Comparison of ENCODE assay signal across 22 mouse cellular contexts in the genomic region with DNA sequence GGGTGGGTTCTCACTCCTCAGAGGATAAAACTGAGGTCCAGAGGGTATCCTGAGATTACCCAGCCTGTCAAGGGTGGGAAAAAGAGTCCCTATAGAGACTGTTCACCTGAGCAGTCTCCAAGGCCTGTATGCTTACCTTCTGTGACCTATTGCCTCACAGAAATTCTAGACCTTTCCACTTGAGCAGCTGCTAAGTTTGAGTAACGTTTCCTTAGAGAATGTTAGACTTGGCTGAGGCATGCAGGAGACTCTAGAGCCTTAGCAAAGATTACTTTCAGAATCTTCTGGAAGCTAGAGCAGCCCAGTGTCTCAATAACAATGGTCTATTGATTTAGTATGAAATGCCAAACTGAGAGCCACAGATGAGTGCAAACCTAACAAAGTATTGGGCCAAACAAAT.
"Had no signal": no experiment of that assay in that cellular context is flagged by ENCODE, and none has a peak within 500 bp of the region (broad histone marks: within the 10 kb centered on the region; RNA-seq: fewer than 3 reads in every experiment).

No protein-coding gene starts in this region.

- H3K4me3 ChIP-seq: heart, embryonic 10.5 days; heart, embryonic 12.5 days; hindbrain, embryonic 10.5 days; hindbrain, embryonic 12.5 days; intestine, embryonic 15.5 days; left cerebral cortex, adult 2 months; limb, embryonic 10.5 days; limb, embryonic 12.5 days had no signal

- H3K36me3 ChIP-seq: heart, embryonic 10.5 days; heart, embryonic 12.5 days; hindbrain, embryonic 10.5 days; hindbrain, embryonic 12.5 days; intestine, embryonic 15.5 days; limb, embryonic 10.5 days; limb, embryonic 12.5 days had no signal

- H3K9ac ChIP-seq: heart, embryonic 12.5 days; hindbrain, embryonic 12.5 days; hindbrain, embryonic 14.5 days; intestine, embryonic 15.5 days; limb, embryonic 12.5 days had no signal

- H3K9me3 ChIP-seq: heart, embryonic 10.5 days; hindbrain, embryonic 10.5 days; hindbrain, embryonic 12.5 days; intestine, embryonic 15.5 days; limb, embryonic 10.5 days; limb, embryonic 12.5 days had no signal

- ATAC-seq: hindbrain, embryonic 16.5 days; inflammation-experienced regulatory T-cells, adult 6 months; intestine, embryonic 15.5 days; intestine, postnatal 0 days had no signal

- DNase-seq: gastrocnemius, postnatal 14 days; heart, adult 18-20 months; heart, postnatal 10 days; heart, postnatal 4 days; kidney, adult 18-20 months; kidney, adult 8-10 months; kidney, postnatal 10 days; kidney, postnatal 25 days; kidney, postnatal 4 days; liver had no signal

- H3K4me1 ChIP-seq: heart, embryonic 10.5 days; heart, embryonic 12.5 days; hindbrain, embryonic 10.5 days; hindbrain, embryonic 12.5 days; intestine, embryonic 15.5 days; limb, embryonic 10.5 days; limb, embryonic 12.5 days had no signal

- H3K4me2 ChIP-seq: heart, embryonic 12.5 days; hindbrain, embryonic 12.5 days; hindbrain, embryonic 14.5 days; intestine, embryonic 15.5 days; limb, embryonic 12.5 days had no signal

- H3K27ac ChIP-seq: heart, embryonic 10.5 days; hindbrain, embryonic 10.5 days; hindbrain, embryonic 12.5 days; hindbrain, embryonic 14.5 days; intestine, embryonic 15.5 days; limb, embryonic 10.5 days; limb, embryonic 12.5 days had no signal

- H3K27me3 ChIP-seq: heart, embryonic 12.5 days; hindbrain, embryonic 12.5 days; intestine, embryonic 15.5 days; limb, embryonic 12.5 days had no signal
